Mouse (Mus musculus) intestine, embryonic 14.5 days (tissue): ENCODE data around the gene Mindy2. TPM values are rescaled to one million over a fixed set of nuclear protein-coding genes. Genes with fewer than 3 reads are reported as not detected.

Experiments
- ATAC-seq: fragments of 200-750 bp; cut with Nextera tagmentation; replicated peaks from 2 replicates; pipeline ENCODE4 v1.8.0; 2017; ENCODE audit warnings: low read depth, moderate number of reproducible peaks, moderate TSS enrichment, moderate library complexity; ENCODE audit not compliant: low FRiP score, low TSS enrichment
- DNase-seq: peaks from one replicate; pipeline ENCODE4 v3.0.0-alpha.2; 2018; ENCODE audit warnings: low spot score
- H3K27ac ChIP-seq: fragments of 300-500 bp; sonication (generic); 2 replicates; pipeline ENCODE4 v1.5.1; 2014; ENCODE audit warnings: low read depth, mild to moderate bottlenecking, control low read depth
- H3K27me3 ChIP-seq: fragments of 300-500 bp; sonication (generic); replicated peaks from 2 replicates; pipeline ENCODE4 v1.6.1; 2014; ENCODE audit warnings: low read length, control low read depth; ENCODE audit not compliant: control insufficient read depth, insufficient read depth
- H3K36me3 ChIP-seq: fragments of 300-500 bp; sonication (generic); 2 replicates; pipeline ENCODE4 v1.6.1; 2014; ENCODE audit warnings: low read length, control low read depth; ENCODE audit not compliant: control insufficient read depth, insufficient read depth
- H3K4me1 ChIP-seq: fragments of 300-500 bp; sonication (generic); replicated peaks from 2 replicates; pipeline ENCODE4 v1.6.1; 2014; ENCODE audit warnings: low read length, control low read depth, mixed read lengths; ENCODE audit not compliant: control insufficient read depth, insufficient read depth
- H3K4me2 ChIP-seq: fragments of 300-500 bp; sonication (generic); 2 replicates; pipeline ENCODE4 v1.6.1; 2014; ENCODE audit warnings: low read length
- H3K4me3 ChIP-seq: fragments of 300-500 bp; sonication (generic); 2 replicates; pipeline ENCODE4 v1.5.1; 2014; ENCODE audit warnings: low read depth, low read length, control low read depth, mixed read lengths
- H3K9ac ChIP-seq: fragments of 300-500 bp; sonication (generic); 2 replicates; pipeline ENCODE4 v1.6.1; 2014; ENCODE audit warnings: mild to moderate bottlenecking, low read length
- H3K9me3 ChIP-seq: fragments of 300-500 bp; sonication (generic); 2 replicates; pipeline ENCODE4 v1.6.1; 2016; ENCODE audit warnings: low read length, control low read depth; ENCODE audit not compliant: control insufficient read depth
- WGBS: fragments of 180-500 bp; shearing (Covaris S2); extraction: QIAGEN DNeasy Blood & Tissue Kit; methylation state at CpG from one replicate; pipeline ENCODE4 v1.1.7; 2014; 5-methylcytosine and 5-hydroxymethylcytosine counted together
- polyA plus RNA-seq: library from polyadenylated mRNA; unstranded; fragments of >200 nt; fragmentation: Nextera tagmentation; extraction: Ambion mirVana; gene quantifications from 2 replicates; pipeline ENCODE4 v1.2.1, GENCODE M21; 2014

Mindy2 gene
- polyA plus RNA-seq, 1 experiment from 2014 or later, result 11.0 TPM

DNA sequence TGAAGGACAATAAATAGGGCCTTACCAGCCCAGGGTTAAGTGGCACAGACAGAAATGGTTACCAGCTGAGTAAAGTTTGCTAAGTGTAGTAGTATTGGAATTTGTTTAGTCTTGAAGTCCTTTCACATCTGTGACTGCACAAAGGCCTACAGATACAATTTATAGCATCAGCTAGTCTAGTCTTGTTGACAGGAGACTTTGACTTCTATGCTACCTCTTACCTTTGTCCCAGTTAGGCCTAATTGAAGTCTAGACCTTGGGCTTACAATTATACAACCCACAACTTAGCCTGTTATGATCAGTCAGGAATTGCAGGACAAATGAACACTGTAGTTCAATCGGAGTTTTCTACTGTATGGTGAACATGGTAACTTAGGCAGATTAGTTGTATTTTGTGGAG lies 105.5 kb downstream of the Mindy2 start:
- H3K9ac ChIP-seq, result no peak overlapping the region
- H3K27ac ChIP-seq, result no peak overlapping the region
- DNase-seq (no peak), ATAC-seq (no peak)
- no peak overlapping the region for H3K4me3 ChIP-seq
- peaks cover 35% of the 10 kb centered on the region for H3K36me3 ChIP-seq
- peaks cover 2% of the 10 kb centered on the region; the same call in 1 of the 2 replicates for H3K4me1 ChIP-seq
- H3K27me3 ChIP-seq, result no peaks in the 10 kb centered on the region
- H3K4me2 ChIP-seq, result no peak overlapping the region
- peaks cover 13% of the 10 kb centered on the region for H3K9me3 ChIP-seq
- WGBS, result 98% methylated on average over 1 of the region's 1 CpGs

Other genes starting within 250 kb of the Mindy2 start
- 182 and 194 TPM in 2 replicates for gene Ccnb2, start 235.6 kb downstream of the Mindy2 start, polyA plus RNA-seq
- gene Rnf111, start 153.4 kb downstream of the Mindy2 start, polyA plus RNA-seq, result 27.2 and 29.7 TPM in 2 replicates
- 56.5 and 62.1 TPM in 2 replicates for gene Sltm, start 114.4 kb downstream of the Mindy2 start, polyA plus RNA-seq
- 0.13 and 0.50 TPM in 2 replicates for gene Gm10642, start 923 bp downstream of the Mindy2 start, polyA plus RNA-seq
- gene Adam10, start 21.8 kb upstream of the Mindy2 start, polyA plus RNA-seq, result 63.7 and 68.2 TPM in 2 replicates